Mouse (Mus musculus) kidney, postnatal 36 days (tissue): ENCODE data around the gene Urb2.

ENCODE experiments used
- DNase-seq, 2 experiments: peaks; one replicate each; pipeline ENCODE4 v3.0.0; 2021 to 2022; ENCODE audit warnings: mixed read lengths in 2 of 2

Urb2 gene

GRCm38 (mm10) chr8:124077998-124078397 is 56.7 kb downstream of the Urb2 start:
- peak in 1 of 2 experiments; percentile 43 for DNase-seq

DNA sequence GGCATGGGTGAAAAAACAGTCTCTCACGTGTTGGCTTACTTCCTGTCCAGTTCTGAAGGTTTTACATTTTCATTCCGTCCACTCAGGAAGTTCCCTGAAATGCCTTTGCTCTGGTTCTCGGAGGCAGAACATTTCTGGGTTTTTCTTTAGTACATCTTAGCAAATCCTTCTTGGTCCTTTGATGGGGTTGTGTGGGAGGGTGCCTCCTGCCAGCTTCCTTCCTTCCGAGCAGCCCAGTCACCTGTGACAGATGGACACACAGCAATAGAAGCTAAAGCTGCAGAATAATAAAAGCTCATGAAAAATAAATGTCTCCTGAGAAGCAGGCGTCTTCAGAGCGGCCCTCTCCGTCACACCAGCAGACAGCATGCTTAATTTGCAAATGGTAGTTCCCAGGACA is 57.7 kb downstream of the Urb2 start:
- DNase-seq = no peak

DNA sequence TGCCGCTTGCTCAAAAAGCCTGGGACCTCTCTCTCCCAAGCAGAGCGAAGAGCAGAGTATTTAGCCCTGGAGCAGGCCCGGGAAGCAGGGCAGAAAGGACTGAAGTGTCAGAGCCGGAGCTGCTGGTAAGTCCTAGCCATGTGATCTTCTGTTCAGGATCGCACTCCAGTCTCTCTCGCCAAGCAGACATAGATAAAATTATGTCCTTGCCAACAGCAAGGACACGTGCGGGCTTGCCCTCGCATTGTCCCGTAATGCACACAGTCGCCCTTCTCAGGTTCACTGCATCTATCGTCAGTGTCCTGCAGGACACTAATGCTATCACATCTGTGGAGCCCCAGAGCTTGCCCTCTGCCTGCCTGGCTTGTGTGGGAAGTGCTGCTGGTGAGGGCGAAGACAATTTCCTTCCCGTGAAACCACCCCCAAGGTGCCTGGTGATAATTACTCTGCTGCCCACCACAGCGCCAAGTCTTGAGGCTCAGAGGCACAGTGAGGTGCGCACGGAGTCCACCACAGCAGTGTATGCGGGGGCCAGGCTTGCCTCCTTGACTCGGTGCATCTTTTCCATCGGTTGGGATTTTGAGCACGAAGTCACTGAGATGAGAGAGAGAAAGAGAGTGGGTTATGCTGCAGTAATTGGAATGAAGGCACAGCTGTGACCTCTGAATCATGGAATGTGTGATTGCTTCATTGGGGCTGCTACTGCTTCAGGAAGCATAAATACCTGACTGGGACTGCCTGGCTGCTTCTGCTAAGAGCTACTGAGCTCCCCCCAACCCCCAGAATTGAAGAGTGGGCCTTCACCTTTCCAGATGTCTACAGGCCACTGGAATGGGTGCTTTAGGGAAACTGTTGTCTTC is 59.4 kb downstream of the Urb2 start:
- no peak for DNase-seq

GRCm38 (mm10) chr8:124082616-124083015 is 61.3 kb downstream of the Urb2 start:
- DNase-seq = no peak

- no peak for DNase-seq
Measured at GRCm38 (mm10) chr8:124083611-124084010, 62.3 kb downstream of the Urb2 start.

DNA sequence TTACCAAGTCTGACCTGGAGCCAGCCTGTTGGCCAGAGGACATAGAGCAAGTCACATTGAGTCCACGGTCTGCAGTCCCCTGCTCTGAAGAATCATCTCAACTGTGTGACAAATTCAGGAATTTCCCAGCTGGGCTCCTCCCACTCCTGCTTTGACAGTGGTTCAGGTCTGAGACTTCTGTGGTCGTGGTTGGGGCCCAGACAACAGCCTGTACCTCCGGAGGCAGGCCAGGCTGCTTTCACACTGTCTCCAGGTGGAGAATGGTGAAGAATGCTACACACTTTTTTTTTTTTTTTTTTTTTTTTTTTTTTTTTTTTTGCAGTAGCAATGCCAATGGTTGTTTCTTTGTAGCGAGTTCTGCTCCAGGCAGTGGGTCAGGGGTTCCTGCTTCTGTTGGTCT is 64.4 kb downstream of the Urb2 start:
- no peak for DNase-seq

DNA sequence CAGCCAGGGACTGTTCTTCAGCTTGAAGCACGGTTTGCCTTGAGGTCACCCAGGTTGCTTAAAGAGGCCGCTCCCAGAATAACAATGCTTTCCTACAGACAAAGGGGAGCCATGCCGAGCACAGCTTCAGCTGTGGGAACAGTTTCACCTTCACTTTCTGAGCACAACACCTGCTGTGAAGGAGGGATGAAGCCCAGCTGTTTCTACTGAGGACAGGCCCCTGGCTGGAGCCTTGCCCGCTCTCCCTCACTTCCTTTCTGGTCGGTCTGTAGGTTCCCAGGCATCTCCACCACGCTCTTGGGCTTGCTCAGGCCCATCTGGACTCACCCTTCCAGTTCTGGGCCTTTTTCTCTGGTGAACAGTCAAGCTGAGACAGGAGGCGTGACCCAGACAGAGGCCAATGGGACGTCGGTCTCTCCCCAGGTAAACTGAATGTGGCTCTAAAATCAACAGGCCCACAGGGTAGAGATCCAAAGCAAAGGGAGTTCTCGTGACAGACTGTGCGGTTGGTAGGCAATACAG is 66.8 kb downstream of the Urb2 start:
- DNase-seq = no peak

GRCm38 (mm10) chr8:124089016-124089415 is 67.7 kb downstream of the Urb2 start:
- DNase-seq = no peak

GRCm38 (mm10) chr8:124090473-124090872 is 69.2 kb downstream of the Urb2 start:
- DNase-seq = no peak
